ENCODE assay signal across 10 mouse cellular contexts in the genomic region with DNA sequence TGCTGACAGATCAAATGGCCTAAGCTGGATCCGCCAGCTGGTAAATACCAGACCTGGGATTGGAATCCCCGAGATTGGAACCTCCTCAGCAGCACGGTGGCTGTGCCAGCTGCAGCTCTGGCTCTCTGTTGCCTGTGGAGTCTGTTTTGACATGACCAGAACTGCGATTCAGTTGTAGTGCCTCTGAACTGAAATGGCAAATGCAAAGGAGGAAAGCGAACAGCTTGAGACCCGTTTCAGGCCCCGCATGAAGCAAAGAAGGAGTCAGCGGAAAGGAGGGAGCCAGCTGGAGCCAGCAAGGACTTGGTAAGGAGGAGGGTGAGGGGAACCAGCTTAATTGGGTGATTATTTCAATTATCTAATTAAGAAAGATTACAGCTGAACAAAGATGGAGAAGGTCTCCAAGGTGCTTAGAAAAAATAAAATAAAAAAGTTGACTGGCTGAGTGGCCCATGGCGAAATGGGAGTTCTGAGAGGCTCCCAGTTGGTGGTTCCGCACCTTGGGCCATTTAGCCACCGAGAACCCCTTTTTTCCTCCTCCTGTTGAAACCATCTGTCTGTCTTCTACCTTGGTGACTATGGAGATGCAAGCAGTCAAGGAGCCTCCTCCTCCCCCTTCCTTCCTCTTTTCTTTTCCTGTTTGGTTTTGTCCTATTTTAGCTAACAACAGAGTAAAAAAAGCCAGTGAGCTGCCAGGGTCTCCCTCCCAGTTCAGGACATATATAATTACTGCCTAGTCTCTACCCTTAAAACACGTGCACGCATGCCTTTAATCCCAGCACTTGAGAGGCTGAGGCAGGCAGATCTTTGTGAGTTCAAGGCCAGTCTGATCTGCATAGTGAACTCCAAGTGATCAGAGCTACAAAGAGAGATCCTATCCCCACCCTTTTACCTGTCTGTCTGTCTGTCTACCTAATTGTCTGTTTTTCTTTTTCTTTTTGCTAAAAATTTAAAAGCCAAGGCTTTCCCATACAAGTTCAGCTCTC. TPM values are rescaled to one million over a fixed set of nuclear protein-coding genes. Genes with fewer than 3 reads are reported as not detected.
DNase-seq lines count a peak whose midpoint lies in the region; ATAC-seq and TF ChIP-seq lines count a peak whose summit lies in the region.
"Had no signal": no experiment of that assay in that cellular context is flagged by ENCODE, and none has a peak within 500 bp of the region (broad histone marks: within the 10 kb centered on the region; RNA-seq: fewer than 3 reads in every experiment).

No protein-coding gene starts in this region.

- H3K27me3 ChIP-seq in liver, postnatal 0 days (ENCODE audit: insufficient read depth, low read length) = 0 out of 2 replicates have a peak, but pooled peaks cover 3% of the 10 kb centered on the region
- H3K27me3 ChIP-seq in liver, embryonic 11.5 days (replicated peaks; ENCODE audit: control insufficient read depth, insufficient read depth, low read length) = peaks cover 6% of the 10 kb centered on the region
- peaks cover 9% of the 10 kb centered on the region for H3K27me3 ChIP-seq in hindbrain, embryonic 11.5 days (ENCODE audit: control insufficient read depth, insufficient read depth, low read length)

- DNase-seq in liver, postnatal 0 days = no peak
- no peak for DNase-seq in liver, embryonic 11.5 days (ENCODE audit: low spot score)
- no peak for DNase-seq in ES-E14 (ENCODE audit: low read depth, low spot score)
- DNase-seq in brain, embryonic 18.5 days (ENCODE audit: low read depth, low spot score) = peak; percentile 26
- no peak for DNase-seq in adrenal gland, postnatal 25 days
- no peak for DNase-seq in hindbrain, embryonic 11.5 days (ENCODE audit: low spot score)
- DNase-seq: kidney, postnatal 36 days; lung, postnatal 14 days had no signal

- H3K9ac ChIP-seq in liver, postnatal 0 days (replicated peaks) = no peak overlapping the region
- H3K9ac ChIP-seq in liver, embryonic 11.5 days (ENCODE audit: low read depth, low read length) = no peak overlapping the region
- peak overlapping the region; percentile 10; the same call in 1 of the 2 replicates for H3K9ac ChIP-seq in ES-E14 (ENCODE audit: insufficient read depth, low read depth, low read length, poor library complexity, severe bottlenecking)
- H3K9ac ChIP-seq in hindbrain, embryonic 11.5 days (ENCODE audit: low read depth, low read length) = no peak overlapping the region

- 0 out of 2 replicates have a peak overlapping the region, but pooled peaks have one; percentile 3 for H3K4me2 ChIP-seq in liver, postnatal 0 days (ENCODE audit: low read depth, low read length)
- no peak overlapping the region for H3K4me2 ChIP-seq in liver, embryonic 11.5 days
- no peak overlapping the region for H3K4me2 ChIP-seq in hindbrain, embryonic 11.5 days (replicated peaks; ENCODE audit: low read depth, low read length)

- H3K27ac ChIP-seq in liver, postnatal 0 days (ENCODE audit: low read depth) = peak overlapping the region; percentile 48; the same call in 1 of the 2 replicates
- no peak overlapping the region for H3K27ac ChIP-seq in liver, embryonic 11.5 days (ENCODE audit: low read depth, low read length)
- H3K27ac ChIP-seq in ES-E14 (ENCODE audit: insufficient read depth, low read depth, low read length, poor library complexity, severe bottlenecking) = no peak overlapping the region
- no peak overlapping the region for H3K27ac ChIP-seq in hindbrain, embryonic 11.5 days (ENCODE audit: low read depth, low read length)
- H3K27ac ChIP-seq: heart, embryonic 10.5 days had no signal

- no peak for ATAC-seq in liver, postnatal 0 days
- ATAC-seq in liver, embryonic 11.5 days (replicated peaks; ENCODE audit: low FRiP score) = no peak
- 0 out of 2 replicates have a peak, but pooled peaks have one; percentile 22 for ATAC-seq in monocyte, adult 5-6 weeks (replicated peaks; ENCODE audit: insufficient number of reproducible peaks, low FRiP score, low TSS enrichment, poor library complexity, severe bottlenecking)
- no peak for ATAC-seq in hindbrain, embryonic 11.5 days (ENCODE audit: low FRiP score)

- 32% methylated on average over 13 of the region's 13 CpGs for WGBS in liver, postnatal 0 days (ENCODE audit: insufficient replicate concordance)
- WGBS in liver, embryonic 11.5 days = 52% methylated on average over 13 of the region's 13 CpGs
- 66% methylated on average over 13 of the region's 13 CpGs for WGBS in hindbrain, embryonic 11.5 days

- in situ Hi-C loops in ES-E14 (cut with MboI; ENCODE audit: low sequenced_read_pairs in 2 of 2, unreplicated experiment in 2 of 2) = no loop called here

- H3K36me3 ChIP-seq in liver, postnatal 0 days (replicated peaks; ENCODE audit: insufficient read depth, low read length) = no peaks in the 10 kb centered on the region
- H3K36me3 ChIP-seq in liver, embryonic 11.5 days (ENCODE audit: control insufficient read depth, insufficient read depth, low read length) = no peaks in the 10 kb centered on the region
- no peaks in the 10 kb centered on the region for H3K36me3 ChIP-seq in ES-E14 (ENCODE audit: control insufficient read depth, insufficient read depth, low read length, poor library complexity, severe bottlenecking)
- H3K36me3 ChIP-seq in hindbrain, embryonic 11.5 days (ENCODE audit: control insufficient read depth, insufficient read depth, low read length) = no peaks in the 10 kb centered on the region
- H3K36me3 ChIP-seq: heart, embryonic 10.5 days had no signal

- no peaks in the 10 kb centered on the region for H3K9me3 ChIP-seq in liver, postnatal 0 days (ENCODE audit: low read length)
- H3K9me3 ChIP-seq in liver, embryonic 11.5 days (ENCODE audit: control insufficient read depth, low read length) = no peaks in the 10 kb centered on the region
- H3K9me3 ChIP-seq in ES-E14 (ENCODE audit: control insufficient read depth, insufficient read depth, low read depth, low read length) = no peaks in the 10 kb centered on the region
- no peaks in the 10 kb centered on the region for H3K9me3 ChIP-seq in hindbrain, embryonic 11.5 days (ENCODE audit: control insufficient read depth, low read length)
- H3K9me3 ChIP-seq: heart, embryonic 10.5 days had no signal

- TF ChIP-seq EP300 in liver, postnatal 0 days (IDR thresholded peaks at IDR 0.05; ENCODE audit: low read depth) = no peak

- H3K4me3 ChIP-seq in liver, postnatal 0 days (ENCODE audit: low read depth, low read length) = no peak overlapping the region
- H3K4me3 ChIP-seq in liver, embryonic 11.5 days (ENCODE audit: low read depth, low read length) = no peak overlapping the region
- H3K4me3 ChIP-seq in ES-E14 (ENCODE audit: insufficient read depth in 1 of 2, low read depth in 1 of 2, low read length in 2 of 2, poor library complexity in 1 of 2, severe bottlenecking in 1 of 2) = no peak overlapping the region
- no peak overlapping the region for H3K4me3 ChIP-seq in hindbrain, embryonic 11.5 days (ENCODE audit: low read depth, low read length)
- H3K4me3 ChIP-seq: heart, embryonic 10.5 days had no signal

- TF ChIP-seq CTCF in liver, postnatal 0 days (IDR thresholded peaks at IDR 0.05; ENCODE audit: low read depth) = no peak

- H3K4me1 ChIP-seq in liver, postnatal 0 days (ENCODE audit: insufficient read depth) = peaks cover 6% of the 10 kb centered on the region; the same call in 1 of the 2 replicates
- H3K4me1 ChIP-seq in liver, embryonic 11.5 days (replicated peaks; ENCODE audit: control insufficient read depth, insufficient read depth, low read length) = peaks cover under 1% of the 10 kb centered on the region
- peaks cover 4 to 16% of the 10 kb centered on the region in 2 experiments; a peak in 3 of 4 replicates for H3K4me1 ChIP-seq in ES-E14 (ENCODE audit: control insufficient read depth in 2 of 2, insufficient read depth in 2 of 2, low read length in 2 of 2, poor library complexity in 1 of 2)
- H3K4me1 ChIP-seq in hindbrain, embryonic 11.5 days (replicated peaks; ENCODE audit: control insufficient read depth, insufficient read depth, low read length) = peaks cover 4% of the 10 kb centered on the region

TF ChIP-seq in ES-E14, 5 proteins besides CTCF, POLR2A, EP300 and RAD21:
- TF ChIP-seq ZNF384 (IDR thresholded peaks at IDR 0.05; ENCODE audit: low read depth, low read length) = no peak
- TF ChIP-seq MAFK (IDR thresholded peaks at IDR 0.05; ENCODE audit: insufficient read depth, low read depth, low read length) = no peak
- TF ChIP-seq ZC3H11A (IDR thresholded peaks at IDR 0.05; ENCODE audit: borderline replicate concordance, low read depth, low read length) = no peak
- no peak for TF ChIP-seq HCFC1 (IDR thresholded peaks at IDR 0.05; ENCODE audit: borderline replicate concordance, insufficient read depth, low read length)
- TF ChIP-seq CHD2 (IDR thresholded peaks at IDR 0.05; ENCODE audit: low read depth, low read length) = no peak

RNA-seq across cellular contexts. Expression of a gene that starts 54.3 kb away (rescaled TPM):
- 5.8 and 6.7 TPM in 2 replicates for polyA plus RNA-seq in liver, postnatal 0 days (2015; fragmentation: Nextera tagmentation; extraction: Ambion mirVana)
- polyA plus RNA-seq in liver, embryonic 11.5 days (2014; fragmentation: Nextera tagmentation; extraction: Ambion mirVana) = 8.7 and 11.2 TPM in 2 replicates
- total RNA-seq in ES-E14 (2012; rRNA removed) = 67.5 and 71.9 TPM in 2 replicates
- total RNA-seq in monocyte, adult 5-6 weeks (2017) = 15.7 to 53.5 TPM (median 47.7 TPM) in 3 replicates
- total RNA-seq in adrenal gland, postnatal 25 days (2021) = 23.7 and 25.2 TPM in 2 replicates
- polyA plus RNA-seq in hindbrain, embryonic 11.5 days (2014; fragmentation: Nextera tagmentation; extraction: Ambion mirVana) = 9.8 and 9.9 TPM in 2 replicates
